Mouse (Mus musculus): Measurements from ENCODE around the gene Il3ra.

Gene Il3ra

GRCm38 (mm10) chr14:14354511-14355359 lies 8.7 kb downstream of the Il3ra start:
- DNase-seq (ENCODE audit: low read depth): no peak

GRCm38 (mm10) chr14:14355360-14355646 lies 9.2 kb downstream of the Il3ra start:
- DNase-seq (ENCODE audit: low read depth): no peak

- DNase-seq (ENCODE audit: low read depth): no peak
Measured at GRCm38 (mm10) chr14:14395535-14395934, 49.5 kb downstream of the Il3ra start.

GRCm38 (mm10) chr14:14400998-14401397 lies 54.9 kb downstream of the Il3ra start, which contains the start of gene Olfr721-ps1:
TSS of gene Olfr721-ps1 (plus strand) at chr14:14401298.
- no peak for DNase-seq (ENCODE audit: low read depth)

Measured in c-Kit-positive CD71-negative TER-119-negative erythroid progenitor cells, embryonic 14.5 days (primary cell).